Mouse (Mus musculus) stomach, embryonic 14.5 days (tissue): ENCODE measurements around the gene Itfg2. TPM values are rescaled to one million over a fixed set of nuclear protein-coding genes. Genes with fewer than 3 reads are reported as not detected.

Experiments used
- ATAC-seq: fragments of 200-750 bp; cut with Nextera tagmentation; 2 replicates; pipeline ENCODE4 v1.8.0; 2017; ENCODE audit warnings: low read depth, moderate TSS enrichment; ENCODE audit not compliant: insufficient number of reproducible peaks, insufficient read depth, low FRiP score
- H3K27ac ChIP-seq: fragments of 300-500 bp; sonication (generic); 2 replicates; pipeline ENCODE4 v1.5.1; 2014; ENCODE audit warnings: mild to moderate bottlenecking, low read length, moderate library complexity, mixed read lengths
- H3K27me3 ChIP-seq: fragments of 300-500 bp; sonication (generic); 2 replicates; pipeline ENCODE4 v1.6.1; 2014; ENCODE audit warnings: low read length, control low read depth, mixed read lengths; ENCODE audit not compliant: control insufficient read depth, insufficient read depth
- H3K36me3 ChIP-seq: fragments of 300-500 bp; sonication (generic); 2 replicates; pipeline ENCODE4 v1.6.1; 2014; ENCODE audit warnings: mild to moderate bottlenecking, control low read depth, low read length, moderate library complexity, mixed read lengths; ENCODE audit not compliant: control insufficient read depth, insufficient read depth
- H3K4me1 ChIP-seq: fragments of 300-500 bp; sonication (generic); 2 replicates; pipeline ENCODE4 v1.6.1; 2014; ENCODE audit warnings: low read length, control low read depth, mixed read lengths; ENCODE audit not compliant: control insufficient read depth, insufficient read depth
- H3K4me2 ChIP-seq: fragments of 300-500 bp; sonication (generic); replicated peaks from 2 replicates; pipeline ENCODE4 v1.6.1; 2014; ENCODE audit warnings: low read depth, low read length, control low read depth
- H3K4me3 ChIP-seq: fragments of 300-500 bp; sonication (generic); 2 replicates; pipeline ENCODE4 v1.5.1; 2014; ENCODE audit warnings: low read depth, low read length, control low read depth
- H3K9ac ChIP-seq: fragments of 300-500 bp; sonication (generic); replicated peaks from 2 replicates; pipeline ENCODE4 v1.6.1; 2014; ENCODE audit warnings: low read depth, mild to moderate bottlenecking, control low read depth, low read length, moderate library complexity, mixed read lengths
- H3K9me3 ChIP-seq: fragments of 300-500 bp; sonication (generic); 2 replicates; pipeline ENCODE4 v1.6.1; 2016; ENCODE audit warnings: low read depth, low read length, control low read depth; ENCODE audit not compliant: control insufficient read depth
- WGBS: fragments of 180-500 bp; shearing (Covaris S2); extraction: QIAGEN DNeasy Blood & Tissue Kit; methylation state at CpG from one replicate; pipeline ENCODE4 v1.1.7; 2014; 5-methylcytosine and 5-hydroxymethylcytosine counted together
- polyA plus RNA-seq: library from polyadenylated mRNA; unstranded; fragments of >200 nt; fragmentation: Nextera tagmentation; extraction: Ambion mirVana; gene quantifications from 2 replicates; pipeline ENCODE4 v1.2.1, GENCODE M21; 2014

The Itfg2 gene
- polyA plus RNA-seq, 1 experiment from 2014 or later = 33.4 TPM

- peaks cover 86% of the 10 kb centered on the region for H3K36me3 ChIP-seq
- no peak overlapping the region for H3K9ac ChIP-seq
- H3K27ac ChIP-seq = no peak overlapping the region
- 92% methylated on average over 5 of the region's 5 CpGs for WGBS
- ATAC-seq = no peak
- H3K9me3 ChIP-seq = no peaks in the 10 kb centered on the region
- no peaks in the 10 kb centered on the region for H3K4me1 ChIP-seq
- no peak overlapping the region for H3K4me3 ChIP-seq
- no peaks in the 10 kb centered on the region for H3K27me3 ChIP-seq
- H3K4me2 ChIP-seq = no peak overlapping the region
Observed at GRCm38 (mm10) chr6:128370040-128370439, 54.7 kb downstream of the Itfg2 start.

GRCm38 (mm10) chr6:128366466-128366865 lies 58.3 kb downstream of the Itfg2 start:
- Histone ChIP-seq H3K27me3 (no peaks in the 10 kb centered on the region), H3K27ac (no peak overlapping the region), H3K4me2 (no peak overlapping the region), H3K4me1 (peaks cover 11% of the 10 kb centered on the region; the same call in 1 of the 2 replicates), H3K9ac (no peak overlapping the region), H3K9me3 (no peaks in the 10 kb centered on the region), H3K36me3 (peaks cover 55% of the 10 kb centered on the region), H3K4me3 (no peak overlapping the region)
- WGBS = 88% methylated on average over 5 of the region's 5 CpGs
- ATAC-seq = no peak

- H3K4me1 ChIP-seq = peaks cover 19% of the 10 kb centered on the region; the same call in 1 of the 2 replicates
- H3K36me3 ChIP-seq = peaks cover 39% of the 10 kb centered on the region
- no peak for ATAC-seq
- H3K4me3 ChIP-seq = no peak overlapping the region
- no peaks in the 10 kb centered on the region for H3K9me3 ChIP-seq
- H3K27me3 ChIP-seq = no peaks in the 10 kb centered on the region
- H3K9ac ChIP-seq = no peak overlapping the region
- 66% methylated on average over 6 of the region's 6 CpGs for WGBS
- no peak overlapping the region for H3K27ac ChIP-seq
- H3K4me2 ChIP-seq = no peak overlapping the region; the same call in 1 of the 2 replicates
Observed at GRCm38 (mm10) chr6:128364721-128365120, 60.0 kb downstream of the Itfg2 start.

GRCm38 (mm10) chr6:128363007-128363825 lies 61.5 kb downstream of the Itfg2 start:
- 2% methylated on average over 44 of the region's 46 CpGs for whole genome bisulfite sequencing
- no peaks in the 10 kb centered on the region for H3K27me3 ChIP-seq
- H3K9ac ChIP-seq = peak overlapping the region; percentile 80
- H3K4me3 ChIP-seq = peak overlapping the region; percentile 90
- peaks cover 34% of the 10 kb centered on the region for H3K36me3 ChIP-seq
- peak overlapping the region; percentile 96 for H3K27ac ChIP-seq
- 0 out of 2 replicates have a peak, but pooled peaks have one; percentile 11 for ATAC-seq
- H3K9me3 ChIP-seq = no peaks in the 10 kb centered on the region
- H3K4me1 ChIP-seq = peaks cover 19% of the 10 kb centered on the region; the same call in 1 of the 2 replicates
- peak overlapping the region; percentile 72 for H3K4me2 ChIP-seq

- peaks cover 19% of the 10 kb centered on the region; the same call in 1 of the 2 replicates for H3K4me1 ChIP-seq
- peak; percentile 85 for ATAC-seq
- no peaks in the 10 kb centered on the region for H3K9me3 ChIP-seq
- peaks cover 33% of the 10 kb centered on the region for H3K36me3 ChIP-seq
- WGBS = under 1% methylated on average over 68 of the region's 76 CpGs
- H3K27ac ChIP-seq = peak within 1 kb of the TSS; percentile 96
- no peaks in the 10 kb centered on the region for H3K27me3 ChIP-seq
- peak within 1 kb of the TSS; percentile 80 for H3K9ac ChIP-seq
- H3K4me2 ChIP-seq = peak within 1 kb of the TSS; percentile 72
- H3K4me3 ChIP-seq = peak within 1 kb of the TSS; percentile 90
Observed at GRCm38 (mm10) chr6:128362381-128363006, 62.2 kb downstream of the Itfg2 start, which contains the start of the genes Rhno1 and Foxm1. Rhno1 (minus strand) TSS chr6:128362911. Foxm1 (plus strand) TSS chr6:128362967.

GRCm38 (mm10) chr6:128361901-128362300 lies 62.8 kb downstream of the Itfg2 start:
- ATAC-seq = no peak
- Histone ChIP-seq H3K4me3 (peak overlapping the region; percentile 90), H3K4me1 (peaks cover 19% of the 10 kb centered on the region; the same call in 1 of the 2 replicates), H3K27ac (peak overlapping the region; percentile 96), H3K9me3 (no peaks in the 10 kb centered on the region), H3K4me2 (peak overlapping the region; percentile 72), H3K36me3 (peaks cover 29% of the 10 kb centered on the region), H3K27me3 (no peaks in the 10 kb centered on the region), H3K9ac (peak overlapping the region; percentile 80)
- WGBS = 13% methylated on average over 9 of the region's 9 CpGs

Other genes starting within 250 kb of the Itfg2 start
- 1.4 TPM in 2 replicates for gene Tead4, start 124.1 kb downstream of the Itfg2 start, polyA plus RNA-seq
- 18.5 and 21.7 TPM in 2 replicates for gene Tulp3, start 69.1 kb downstream of the Itfg2 start, polyA plus RNA-seq
- gene Rhno1, start 62.0 kb downstream of the Itfg2 start, polyA plus RNA-seq = 126 and 137 TPM in 2 replicates
- gene Foxm1, start 62.0 kb downstream of the Itfg2 start, polyA plus RNA-seq = 34.9 and 38.7 TPM in 2 replicates
- 0.30 and 0.39 TPM in 2 replicates for gene Tex52, start 49.5 kb downstream of the Itfg2 start, polyA plus RNA-seq
- not detected in 2 replicates for gene Gm44596, start 49.4 kb downstream of the Itfg2 start, polyA plus RNA-seq
- gene Nrip2, start 25.6 kb downstream of the Itfg2 start, polyA plus RNA-seq = 5.8 and 7.4 TPM in 2 replicates
- gene Fkbp4, start 13.7 kb upstream of the Itfg2 start, polyA plus RNA-seq = 392 and 413 TPM in 2 replicates
- gene Pzp, start 101.8 kb upstream of the Itfg2 start, polyA plus RNA-seq = 0.07 and 0.10 TPM in 2 replicates
- gene A2ml1, start 156.7 kb upstream of the Itfg2 start, polyA plus RNA-seq = 3.8 and 4.4 TPM in 2 replicates
- gene Klrb1a, start 198.6 kb upstream of the Itfg2 start, polyA plus RNA-seq = not detected in 2 replicates
- not detected in 2 replicates for gene Clec2h, start 237.5 kb upstream of the Itfg2 start, polyA plus RNA-seq